Mouse (Mus musculus): ENCODE results near the gene Fam114a2. TPM values are rescaled to one million over a fixed set of nuclear protein-coding genes. Genes with fewer than 3 reads are reported as not detected.

The Fam114a2 gene
- polyA plus RNA-seq, 1 experiment from 2014 or later = 86.1 TPM

- 68% methylated on average over 5 of the region's 5 CpGs for WGBS
- no peak overlapping the region for H3K4me2 ChIP-seq (replicated peaks)
- H3K4me3 ChIP-seq (replicated peaks) = peak overlapping the region; percentile 94; the same call in 1 of the 2 replicates
Observed at GRCm38 (mm10) chr11:57516946-57517441, 1.4 kb downstream of the Fam114a2 start.

GRCm38 (mm10) chr11:57515218-57515617, 3.2 kb downstream of the Fam114a2 start:
- peaks cover 29% of the 10 kb centered on the region for H3K36me3 ChIP-seq
- WGBS = 87% methylated on average over 5 of the region's 5 CpGs
- peaks cover 16% of the 10 kb centered on the region for H3K4me1 ChIP-seq
- no peak overlapping the region for H3K9ac ChIP-seq
- H3K9me3 ChIP-seq (replicated peaks) = no peaks in the 10 kb centered on the region
- no peak overlapping the region for H3K4me3 ChIP-seq (replicated peaks)
- H3K27me3 ChIP-seq = no peaks in the 10 kb centered on the region
- no peak for ATAC-seq (ENCODE audit: insufficient number of reproducible peaks, low FRiP score, low TSS enrichment, low read depth)
- no peak overlapping the region for H3K4me2 ChIP-seq (replicated peaks)
- H3K27ac ChIP-seq (replicated peaks) = no peak overlapping the region

More at GRCm38 (mm10) chr11:57516946-57517441, 1.4 kb downstream of the Fam114a2 start:
- ATAC-seq (ENCODE audit: insufficient number of reproducible peaks, low FRiP score, low TSS enrichment, low read depth) = no peak
- Histone ChIP-seq H3K27me3 (no peaks in the 10 kb centered on the region), H3K36me3 (peaks cover 15% of the 10 kb centered on the region), H3K27ac (replicated peaks) (no peak overlapping the region), H3K9ac (no peak overlapping the region), H3K9me3 (replicated peaks) (no peaks in the 10 kb centered on the region), H3K4me1 (peaks cover 16% of the 10 kb centered on the region)

- peaks cover 66% of the 10 kb centered on the region for H3K36me3 ChIP-seq
Observed at GRCm38 (mm10) chr11:57506899-57507298, 11.5 kb downstream of the Fam114a2 start.

GRCm38 (mm10) chr11:57503155-57503554, 15.3 kb downstream of the Fam114a2 start:
- Histone ChIP-seq H3K9me3 (replicated peaks) (no peaks in the 10 kb centered on the region), H3K4me1 (no peaks in the 10 kb centered on the region), H3K36me3 (peaks cover 68% of the 10 kb centered on the region), H3K9ac (no peak overlapping the region), H3K4me2 (replicated peaks) (no peak overlapping the region), H3K27ac (replicated peaks) (no peak overlapping the region), H3K27me3 (no peaks in the 10 kb centered on the region), H3K4me3 (replicated peaks) (no peak overlapping the region)
- no peak for ATAC-seq (ENCODE audit: insufficient number of reproducible peaks, low FRiP score, low TSS enrichment, low read depth)
- 86% methylated on average over 5 of the region's 5 CpGs for WGBS

More at GRCm38 (mm10) chr11:57506899-57507298, 11.5 kb downstream of the Fam114a2 start:
- no peaks in the 10 kb centered on the region for H3K9me3 ChIP-seq (replicated peaks)
- no peaks in the 10 kb centered on the region for H3K4me1 ChIP-seq
- 82% methylated on average over 6 of the region's 6 CpGs for WGBS
- no peak overlapping the region for H3K27ac ChIP-seq (replicated peaks)
- H3K9ac ChIP-seq = no peak overlapping the region
- no peak overlapping the region for H3K4me2 ChIP-seq (replicated peaks)
- H3K27me3 ChIP-seq = no peaks in the 10 kb centered on the region
- no peak overlapping the region for H3K4me3 ChIP-seq (replicated peaks)
- ATAC-seq (ENCODE audit: insufficient number of reproducible peaks, low FRiP score, low TSS enrichment, low read depth) = no peak

DNA sequence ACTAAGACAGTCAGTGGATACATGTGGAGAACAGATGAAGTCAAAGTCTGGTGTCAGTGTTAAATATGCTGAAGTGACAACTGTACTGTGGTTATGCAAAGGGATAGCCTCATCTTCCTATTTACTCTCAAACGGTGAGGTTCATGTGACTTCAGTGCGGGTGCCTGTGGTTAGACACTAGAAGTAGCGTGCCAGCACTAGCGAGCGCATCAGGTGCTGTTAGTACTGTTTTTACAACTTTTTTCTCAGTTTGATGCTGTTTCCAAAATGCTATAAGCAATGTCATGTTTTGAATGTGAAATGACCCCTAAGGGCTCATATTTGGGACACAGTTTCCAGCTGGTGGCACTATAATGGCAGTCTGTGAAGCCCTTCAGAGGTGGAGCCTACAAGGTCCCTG, 20.2 kb downstream of the Fam114a2 start:
- peaks cover 75% of the 10 kb centered on the region for H3K36me3 ChIP-seq
- no peak for ATAC-seq (ENCODE audit: insufficient number of reproducible peaks, low FRiP score, low TSS enrichment, low read depth)
- WGBS = 90% methylated on average over 5 of the region's 5 CpGs

DNA sequence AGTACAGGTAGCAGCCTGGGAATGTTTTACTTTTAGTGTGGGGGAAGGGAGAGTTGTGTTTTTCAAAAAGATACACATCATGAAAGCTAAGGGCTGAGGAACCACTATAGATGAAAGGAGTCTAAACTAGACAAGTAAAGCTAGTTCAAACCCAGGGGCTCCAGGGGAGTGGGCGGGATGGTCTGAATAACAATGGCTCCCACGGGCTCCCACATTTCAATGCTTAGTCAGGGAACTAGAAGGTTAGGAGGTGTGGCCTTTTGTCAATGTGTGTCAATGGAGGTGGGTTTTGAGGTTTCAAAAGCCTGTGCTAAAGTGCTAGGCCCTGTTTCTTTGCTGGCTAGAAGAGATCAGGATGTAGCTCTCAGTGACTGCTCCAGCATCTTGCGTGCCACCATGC, 20.7 kb downstream of the Fam114a2 start:
- WGBS = 78% methylated on average over 3 of the region's 3 CpGs
- ATAC-seq (ENCODE audit: insufficient number of reproducible peaks, low FRiP score, low TSS enrichment, low read depth) = no peak
- Histone ChIP-seq H3K9ac (no peak overlapping the region), H3K36me3 (peaks cover 78% of the 10 kb centered on the region), H3K9me3 (replicated peaks) (no peaks in the 10 kb centered on the region), H3K27ac (replicated peaks) (no peak overlapping the region), H3K4me1 (no peaks in the 10 kb centered on the region), H3K4me3 (replicated peaks) (no peak overlapping the region), H3K27me3 (no peaks in the 10 kb centered on the region), H3K4me2 (replicated peaks) (no peak overlapping the region)

More for the DNA sequence above, 20.2 kb downstream of the Fam114a2 start:
- H3K9ac ChIP-seq = no peak overlapping the region
- no peak overlapping the region for H3K27ac ChIP-seq (replicated peaks)
- H3K4me1 ChIP-seq = no peaks in the 10 kb centered on the region
- H3K4me2 ChIP-seq (replicated peaks) = no peak overlapping the region
- H3K4me3 ChIP-seq (replicated peaks) = no peak overlapping the region
- H3K9me3 ChIP-seq (replicated peaks) = no peaks in the 10 kb centered on the region
- H3K27me3 ChIP-seq = no peaks in the 10 kb centered on the region

DNA sequence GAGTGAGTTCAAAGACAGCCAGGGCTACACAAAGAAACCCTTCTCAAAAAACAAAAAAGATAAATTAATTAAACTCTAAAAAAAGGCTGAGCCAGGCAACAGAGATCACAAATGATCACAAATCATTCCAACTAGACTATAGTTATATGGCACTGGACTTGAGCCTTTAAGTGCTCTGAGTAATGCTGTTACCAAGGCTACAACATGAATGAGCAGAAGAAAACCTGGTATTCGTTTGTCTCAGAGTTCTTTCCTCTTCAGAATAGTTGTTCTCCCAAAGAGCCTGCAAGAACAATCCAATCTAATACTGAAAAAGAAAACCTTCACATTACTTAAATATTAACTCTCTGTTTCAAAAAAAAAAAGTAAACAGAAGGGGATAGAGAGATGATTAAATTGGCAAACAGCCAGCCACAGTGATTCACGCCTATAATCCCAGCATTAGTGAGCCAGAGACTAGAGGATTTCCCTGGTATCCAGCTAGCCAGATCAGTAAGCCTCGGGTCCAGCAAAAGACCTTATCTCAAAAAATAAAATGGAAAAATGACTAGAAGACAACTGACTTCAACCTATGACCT, 21.9 kb downstream of the Fam114a2 start:
- Histone ChIP-seq H3K4me1 (no peaks in the 10 kb centered on the region), H3K27me3 (no peaks in the 10 kb centered on the region), H3K36me3 (peaks cover 88% of the 10 kb centered on the region), H3K27ac (replicated peaks) (no peak overlapping the region), H3K4me2 (replicated peaks) (no peak overlapping the region), H3K9me3 (replicated peaks) (no peaks in the 10 kb centered on the region), H3K9ac (no peak overlapping the region), H3K4me3 (replicated peaks) (no peak overlapping the region)
- 49% methylated on average over 3 of the region's 3 CpGs for WGBS
- ATAC-seq (ENCODE audit: insufficient number of reproducible peaks, low FRiP score, low TSS enrichment, low read depth) = no peak

GRCm38 (mm10) chr11:57488436-57488835, 30.0 kb downstream of the Fam114a2 start:
- Histone ChIP-seq H3K4me2 (replicated peaks) (no peak overlapping the region), H3K27me3 (no peaks in the 10 kb centered on the region), H3K27ac (replicated peaks) (no peak overlapping the region), H3K9me3 (replicated peaks) (no peaks in the 10 kb centered on the region), H3K9ac (no peak overlapping the region), H3K36me3 (peaks cover 75% of the 10 kb centered on the region), H3K4me1 (no peaks in the 10 kb centered on the region), H3K4me3 (replicated peaks) (no peak overlapping the region)
- 52% methylated on average over 5 of the region's 5 CpGs for WGBS
- no peak for ATAC-seq (ENCODE audit: insufficient number of reproducible peaks, low FRiP score, low TSS enrichment, low read depth)

GRCm38 (mm10) chr11:57478077-57478476, 40.3 kb downstream of the Fam114a2 start:
- Histone ChIP-seq H3K9me3 (replicated peaks) (no peaks in the 10 kb centered on the region), H3K4me1 (no peaks in the 10 kb centered on the region), H3K9ac (no peak overlapping the region), H3K4me2 (replicated peaks) (no peak overlapping the region), H3K4me3 (replicated peaks) (no peak overlapping the region), H3K27me3 (no peaks in the 10 kb centered on the region), H3K27ac (replicated peaks) (no peak overlapping the region), H3K36me3 (peaks cover 32% of the 10 kb centered on the region)
- 72% methylated on average over 5 of the region's 5 CpGs for WGBS
- peak; percentile 39; the same call in 1 of the 2 replicates for ATAC-seq (ENCODE audit: insufficient number of reproducible peaks, low FRiP score, low TSS enrichment, low read depth)

DNA sequence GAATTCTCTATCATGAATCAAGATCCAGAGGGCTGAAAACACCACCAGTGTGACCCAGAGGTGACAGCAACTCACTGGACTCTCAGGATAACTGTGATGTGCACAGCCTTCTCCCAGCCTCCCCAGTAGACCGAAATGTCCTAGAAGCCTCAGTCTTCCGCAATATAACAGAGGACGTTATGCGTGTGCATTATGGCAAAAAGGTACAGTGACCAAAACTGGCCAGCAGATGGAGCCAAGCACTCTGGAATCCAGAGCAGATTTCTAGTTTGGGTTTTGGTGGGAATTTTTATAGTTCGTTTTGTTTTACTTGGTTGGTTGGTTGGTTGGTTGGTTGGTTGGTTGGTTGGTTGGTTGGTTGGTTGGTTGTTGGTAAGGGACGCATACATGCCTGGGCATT, 43.3 kb downstream of the Fam114a2 start:
- Histone ChIP-seq H3K27me3 (no peaks in the 10 kb centered on the region), H3K36me3 (peaks cover 13% of the 10 kb centered on the region), H3K9ac (no peak overlapping the region), H3K4me3 (replicated peaks) (no peak overlapping the region), H3K9me3 (replicated peaks) (no peaks in the 10 kb centered on the region), H3K27ac (replicated peaks) (no peak overlapping the region), H3K4me1 (no peaks in the 10 kb centered on the region), H3K4me2 (replicated peaks) (no peak overlapping the region)
- ATAC-seq (ENCODE audit: insufficient number of reproducible peaks, low FRiP score, low TSS enrichment, low read depth) = no peak
- 36% methylated on average over 6 of the region's 6 CpGs for WGBS

DNA sequence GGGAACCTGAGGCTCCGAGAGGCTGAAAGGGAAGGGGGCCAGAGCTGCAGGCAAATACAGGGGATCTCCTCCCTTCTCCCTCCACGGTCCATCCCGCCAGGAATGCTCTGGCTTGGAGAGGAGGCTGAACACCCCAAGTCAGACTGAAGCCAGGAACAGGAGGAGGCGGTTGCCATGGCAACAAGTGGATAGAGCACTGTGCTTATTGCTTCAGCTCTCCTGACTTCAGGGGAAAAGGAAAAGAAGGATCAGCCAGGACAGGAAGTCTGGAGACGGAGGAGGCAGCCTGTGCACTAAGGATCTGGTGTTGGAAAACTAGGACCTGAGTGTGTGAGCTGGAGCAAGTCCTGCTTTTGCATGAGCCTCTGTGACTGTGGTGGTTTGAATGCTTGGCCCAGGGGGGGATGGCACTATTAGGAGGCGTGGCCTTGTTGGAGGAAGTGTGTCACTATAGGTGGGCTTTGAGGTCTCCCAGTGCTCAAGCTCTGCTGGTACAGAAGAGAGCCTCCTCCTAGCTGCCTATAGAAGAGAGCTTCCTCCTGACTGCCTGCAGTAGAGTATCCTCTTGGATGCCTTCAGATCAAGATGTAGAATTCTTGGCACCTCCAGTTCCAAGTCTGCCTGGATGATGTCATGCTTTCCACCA, 44.0 kb downstream of the Fam114a2 start:
- no peak for ATAC-seq (ENCODE audit: insufficient number of reproducible peaks, low FRiP score, low TSS enrichment, low read depth)
- Histone ChIP-seq H3K4me3 (replicated peaks) (no peak overlapping the region), H3K27me3 (no peaks in the 10 kb centered on the region), H3K4me2 (replicated peaks) (no peak overlapping the region), H3K36me3 (peaks cover 8% of the 10 kb centered on the region; the same call in 1 of the 2 replicates), H3K9ac (no peak overlapping the region), H3K27ac (replicated peaks) (no peak overlapping the region), H3K4me1 (no peaks in the 10 kb centered on the region), H3K9me3 (replicated peaks) (no peaks in the 10 kb centered on the region)
- 63% methylated on average over 6 of the region's 6 CpGs for WGBS
